Mouse (Mus musculus) kidney, postnatal 0 days (tissue): ENCODE data around the gene Card10. TPM values are rescaled to one million over a fixed set of nuclear protein-coding genes. Genes with fewer than 3 reads are reported as not detected.

ENCODE experiments used
- ATAC-seq: fragments of 200-750 bp; cut with Nextera tagmentation; replicated peaks from 2 replicates; pipeline ENCODE4 v1.8.0; 2017; ENCODE audit warnings: low read depth, moderate number of reproducible peaks, moderate TSS enrichment, moderate library complexity; ENCODE audit not compliant: low FRiP score
- DNase-seq: peaks from one replicate; pipeline ENCODE4 v3.0.0-alpha.2; 2016; ENCODE audit warnings: low spot score
- H3K27ac ChIP-seq: fragments of 300-500 bp; sonication (generic); 2 replicates; pipeline ENCODE4 v1.5.1; 2014; ENCODE audit warnings: mild to moderate bottlenecking
- H3K27me3 ChIP-seq: fragments of 300-500 bp; sonication (generic); 2 replicates; pipeline ENCODE4 v1.6.1; 2014; ENCODE audit warnings: low read length, mixed read lengths; ENCODE audit not compliant: insufficient read depth
- H3K36me3 ChIP-seq: fragments of 300-500 bp; sonication (generic); 2 replicates; pipeline ENCODE4 v1.6.1; 2014; ENCODE audit warnings: low read length, mixed read lengths; ENCODE audit not compliant: insufficient read depth
- H3K4me1 ChIP-seq: fragments of 300-500 bp; sonication (generic); replicated peaks from 2 replicates; pipeline ENCODE4 v1.6.1; 2014; ENCODE audit warnings: antibody characterized with exemption, low read length, mixed read lengths; ENCODE audit not compliant: insufficient read depth
- H3K4me2 ChIP-seq: fragments of 300-500 bp; sonication (generic); 2 replicates; pipeline ENCODE4 v1.6.1; 2014; ENCODE audit warnings: mild to moderate bottlenecking, low read length, moderate library complexity, mixed read lengths
- H3K4me3 ChIP-seq: fragments of 300-500 bp; sonication (generic); replicated peaks from 2 replicates; pipeline ENCODE4 v1.5.1; 2014; ENCODE audit warnings: low read depth, low read length
- H3K9ac ChIP-seq: fragments of 300-500 bp; sonication (generic); 2 replicates; pipeline ENCODE4 v1.6.1; 2014; ENCODE audit warnings: low read depth, low read length
- H3K9me3 ChIP-seq: fragments of 300-500 bp; sonication (generic); replicated peaks from 2 replicates; pipeline ENCODE4 v1.6.1; 2016; ENCODE audit warnings: low read length, inconsistent platforms, mixed read lengths
- CTCF ChIP-seq: IDR thresholded peaks from 2 replicates; pipeline ENCODE4 v1.5.1; 2016; ENCODE audit warnings: antibody characterized with exemption, low read depth, mild to moderate bottlenecking, moderate library complexity
- WGBS: fragments of 180-500 bp; shearing (Covaris S2); extraction: QIAGEN DNeasy Blood & Tissue Kit; methylation state at CpG from one replicate; pipeline ENCODE4 v1.1.7; 2014; 5-methylcytosine and 5-hydroxymethylcytosine counted together
- polyA plus RNA-seq: library from polyadenylated mRNA; unstranded; fragments of >200 nt; fragmentation: Nextera tagmentation; extraction: Ambion mirVana; gene quantifications from 2 replicates; pipeline ENCODE4 v1.2.1, GENCODE M21; 2015

The Card10 gene
- polyA plus RNA-seq, 1 experiment from 2014 or later: 9.2 TPM

DNA sequence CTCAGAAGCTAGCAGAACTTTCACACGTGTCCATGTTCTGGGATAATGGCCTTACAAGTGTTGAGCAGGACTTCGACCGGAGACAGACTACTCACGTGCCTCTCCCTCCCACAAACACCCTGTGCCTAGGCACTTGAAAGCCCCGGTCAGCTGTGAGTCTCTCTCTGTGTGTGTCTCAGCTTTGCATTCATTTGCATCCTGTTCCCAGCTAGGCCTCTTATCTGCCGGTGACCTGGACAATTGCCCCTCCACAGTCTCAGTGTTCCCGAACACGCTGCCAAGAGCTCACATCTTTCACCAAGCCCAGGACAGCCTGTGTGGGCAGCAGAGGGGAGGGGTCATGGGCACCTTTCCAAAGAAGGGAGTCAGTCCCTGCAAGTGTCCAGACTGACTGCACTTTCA, 658 bp upstream of the Card10 start:
- 6% methylated on average over 8 of the region's 8 CpGs for WGBS
- ATAC-seq: peak; percentile 18
- Histone ChIP-seq H3K4me1 (peaks cover 21% of the 10 kb centered on the region; the same call in 1 of the 2 replicates), H3K27me3 (peaks cover 5% of the 10 kb centered on the region; the same call in 1 of the 2 replicates), H3K4me2 (peak overlapping the region; percentile 96), H3K36me3 (no peaks in the 10 kb centered on the region), H3K27ac (peak overlapping the region; percentile 89), H3K4me3 (no peak overlapping the region), H3K9me3 (no peaks in the 10 kb centered on the region), H3K9ac (no peak overlapping the region)
- TF ChIP-seq CTCF: no peak
- DNase-seq: peak; percentile 37

DNA sequence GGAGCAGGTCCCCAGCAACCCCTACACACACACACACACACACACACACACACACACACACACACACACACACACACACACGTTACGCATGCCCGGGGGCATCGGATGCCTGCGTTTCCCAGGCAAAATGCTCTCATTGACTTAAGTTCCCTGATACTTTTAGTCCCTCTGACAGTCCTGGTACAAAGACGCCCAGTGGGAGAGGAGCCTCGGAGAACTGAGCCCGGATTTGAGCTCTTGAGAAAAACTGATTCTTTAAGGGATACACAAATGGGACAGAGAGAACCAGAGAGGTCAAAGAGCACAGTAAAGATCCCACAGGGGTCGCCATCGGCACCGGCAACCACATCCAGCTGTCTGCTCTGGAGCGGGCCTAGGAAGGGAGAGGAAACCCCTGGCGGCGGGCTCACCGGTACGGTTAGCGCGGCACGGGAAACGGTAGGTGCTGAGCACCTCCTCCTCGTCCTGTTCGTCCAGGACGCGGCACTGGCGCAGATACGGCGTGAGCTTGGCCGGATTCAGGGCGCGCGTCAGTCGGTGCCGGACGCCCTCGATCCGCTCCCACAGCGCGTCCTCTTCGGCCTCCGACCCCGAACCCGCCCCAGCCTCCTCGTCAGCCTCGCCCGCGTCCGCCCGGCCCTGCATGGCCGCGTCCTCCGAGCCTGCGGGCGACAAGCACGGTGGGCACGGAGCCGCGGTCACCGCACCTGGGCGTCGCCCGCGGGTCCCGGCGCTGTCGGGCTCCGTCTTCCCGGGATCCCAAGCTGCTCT, 686 bp downstream of the Card10 start:
- no peak for DNase-seq
- H3K4me1 ChIP-seq: peaks cover 22% of the 10 kb centered on the region; the same call in 1 of the 2 replicates
- peak overlapping the region; percentile 78 for H3K9ac ChIP-seq
- peak; percentile 31 for ATAC-seq
- H3K27me3 ChIP-seq: peaks cover 5% of the 10 kb centered on the region; the same call in 1 of the 2 replicates
- H3K9me3 ChIP-seq: no peaks in the 10 kb centered on the region
- H3K4me2 ChIP-seq: peak overlapping the region; percentile 96
- peak overlapping the region; percentile 67 for H3K4me3 ChIP-seq
- no peaks in the 10 kb centered on the region for H3K36me3 ChIP-seq
- 1% methylated on average over 67 of the region's 67 CpGs for WGBS
- peak; percentile 15; the same call in 1 of the 2 replicates for TF ChIP-seq CTCF
- H3K27ac ChIP-seq: peak overlapping the region; percentile 89

DNA sequence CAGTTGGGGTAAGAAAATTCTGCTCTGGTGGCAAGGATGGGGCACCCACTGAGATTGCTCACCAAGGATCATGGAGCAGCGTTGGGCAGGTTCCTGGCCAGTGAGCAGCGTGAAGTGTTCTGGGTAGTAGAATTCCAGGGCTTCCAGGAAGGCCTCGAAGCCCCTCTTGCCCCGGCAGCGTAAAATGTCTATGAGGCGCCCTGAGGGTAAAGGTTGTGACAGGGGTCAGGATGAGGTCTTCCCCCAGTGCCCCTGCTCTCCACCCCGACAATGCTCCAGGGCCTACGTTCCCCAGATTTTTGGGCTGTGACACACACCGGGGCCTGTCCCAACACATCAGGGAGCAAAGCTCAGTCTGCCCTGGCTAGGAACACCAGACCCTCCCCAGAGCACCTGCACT, 1.3 kb downstream of the Card10 start:
- WGBS: 47% methylated on average over 9 of the region's 9 CpGs
- peak overlapping the region; percentile 78 for H3K9ac ChIP-seq
- peak overlapping the region; percentile 67 for H3K4me3 ChIP-seq
- H3K9me3 ChIP-seq: no peaks in the 10 kb centered on the region
- no peak overlapping the region for H3K27ac ChIP-seq
- DNase-seq (no peak), ATAC-seq (no peak)
- H3K4me2 ChIP-seq: peak overlapping the region; percentile 96
- no peak for TF ChIP-seq CTCF
- no peaks in the 10 kb centered on the region for H3K36me3 ChIP-seq
- H3K27me3 ChIP-seq: peaks cover 5% of the 10 kb centered on the region; the same call in 1 of the 2 replicates
- H3K4me1 ChIP-seq: peaks cover 22% of the 10 kb centered on the region; the same call in 1 of the 2 replicates

DNA sequence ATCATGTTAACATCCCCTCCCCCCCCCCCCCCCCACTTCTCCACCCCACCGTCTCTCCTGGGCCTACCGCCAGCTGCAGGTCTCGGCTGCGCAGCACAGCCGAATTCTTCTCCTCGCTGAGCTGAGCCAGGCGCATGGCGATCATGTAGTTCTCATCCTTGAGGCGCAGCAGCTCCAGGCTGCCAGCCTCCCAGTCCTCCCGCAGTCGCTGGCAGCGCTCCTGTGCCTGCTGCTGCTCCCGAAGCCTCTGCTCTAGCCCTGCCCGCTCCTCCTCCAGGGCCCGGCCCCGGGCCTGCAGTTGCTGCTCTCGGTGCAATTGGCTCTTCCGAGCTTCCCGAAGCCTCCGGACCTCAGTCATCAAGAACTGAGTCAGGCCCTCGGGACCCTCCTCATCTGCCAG, 3.8 kb downstream of the Card10 start:
- 47% methylated on average over 21 of the region's 21 CpGs for whole genome bisulfite sequencing
- Histone ChIP-seq H3K27ac (no peak overlapping the region), H3K36me3 (0 out of 2 replicates have a peak, but pooled peaks cover 5% of the 10 kb centered on the region), H3K4me2 (no peak overlapping the region), H3K27me3 (peaks cover 5% of the 10 kb centered on the region; the same call in 1 of the 2 replicates), H3K9me3 (no peaks in the 10 kb centered on the region), H3K4me3 (no peak overlapping the region), H3K4me1 (peaks cover 28% of the 10 kb centered on the region), H3K9ac (no peak overlapping the region)
- ATAC-seq (no peak), DNase-seq (no peak)
- no peak for TF ChIP-seq CTCF

DNA sequence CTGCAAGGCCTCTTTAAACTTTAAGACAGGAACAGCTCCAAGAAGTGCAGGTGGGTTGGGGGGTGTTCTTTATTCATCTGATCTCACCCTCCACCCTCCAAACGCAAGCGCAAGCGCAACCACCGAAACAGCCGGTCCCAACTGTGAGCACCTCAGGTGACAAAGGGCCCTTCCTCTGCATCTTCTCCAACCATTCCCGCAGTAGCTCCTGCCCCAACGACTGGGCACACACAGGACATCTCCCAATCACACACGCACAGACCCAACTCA, 5.8 kb downstream of the Card10 start:
- no peak for DNase-seq
- no peak for ATAC-seq
- Histone ChIP-seq H3K36me3 (0 out of 2 replicates have a peak, but pooled peaks cover 5% of the 10 kb centered on the region), H3K4me2 (no peak overlapping the region; the same call in 1 of the 2 replicates), H3K9ac (no peak overlapping the region), H3K4me3 (no peak overlapping the region), H3K9me3 (no peaks in the 10 kb centered on the region), H3K27me3 (peaks cover 5% of the 10 kb centered on the region; the same call in 1 of the 2 replicates), H3K27ac (peak overlapping the region; percentile 48; the same call in 1 of the 2 replicates), H3K4me1 (peaks cover 24% of the 10 kb centered on the region)
- WGBS: 41% methylated on average over 8 of the region's 8 CpGs
- TF ChIP-seq CTCF: no peak

DNA sequence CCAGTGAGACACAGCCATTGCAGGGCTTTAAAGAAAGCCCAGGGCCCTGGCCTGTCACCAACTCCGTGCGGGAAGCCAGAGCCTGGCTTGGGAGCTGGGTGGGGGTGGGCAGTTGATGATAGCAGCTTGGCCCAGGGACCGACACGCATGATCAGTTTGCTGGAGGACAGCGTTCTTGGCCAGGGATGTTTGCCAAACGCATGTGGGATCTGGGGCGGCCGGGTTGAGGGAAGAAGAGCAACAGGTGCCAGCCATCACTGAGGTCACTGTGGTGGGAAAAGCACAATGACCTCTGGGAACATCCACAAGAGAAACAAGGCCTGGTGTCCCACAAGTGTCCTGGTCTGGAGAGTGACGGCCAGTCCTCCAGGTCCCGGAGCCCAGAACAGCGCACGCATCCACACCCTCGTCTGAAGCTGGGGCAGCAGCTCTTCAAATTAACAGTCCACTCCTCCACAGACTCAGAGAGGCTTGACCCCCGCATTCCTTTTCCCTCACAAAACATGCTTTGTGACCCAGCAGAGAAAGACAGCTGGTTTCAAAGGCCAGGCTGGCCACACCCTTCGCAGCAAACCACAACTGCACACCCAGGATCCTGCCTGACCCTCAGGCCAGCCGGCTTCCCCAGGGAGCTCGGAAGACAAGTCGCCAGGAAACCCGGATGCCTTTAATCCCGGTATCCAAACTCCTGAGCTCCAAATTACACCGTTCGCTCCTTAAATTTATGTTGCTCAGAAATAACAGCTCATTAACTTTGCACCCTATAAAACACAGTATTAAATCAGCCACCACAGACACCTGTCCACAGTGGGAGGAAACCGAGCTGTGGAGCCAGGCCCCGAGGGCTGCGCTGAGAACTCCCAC, 6.4 kb downstream of the Card10 start:
- no peak overlapping the region for H3K4me2 ChIP-seq
- peak; percentile 78 for ATAC-seq
- peaks cover 24% of the 10 kb centered on the region for H3K4me1 ChIP-seq
- no peak for TF ChIP-seq CTCF
- peak overlapping the region; percentile 57 for H3K27ac ChIP-seq
- DNase-seq: peak; percentile 95
- peaks cover 5% of the 10 kb centered on the region; the same call in 1 of the 2 replicates for H3K27me3 ChIP-seq
- 12% methylated on average over 25 of the region's 25 CpGs for WGBS
- no peak overlapping the region; the same call in 1 of the 2 replicates for H3K9ac ChIP-seq
- H3K36me3 ChIP-seq: 0 out of 2 replicates have a peak, but pooled peaks cover 5% of the 10 kb centered on the region
- no peak overlapping the region for H3K4me3 ChIP-seq
- H3K9me3 ChIP-seq: no peaks in the 10 kb centered on the region
